Mouse (Mus musculus) lung, embryonic 16.5 days (tissue): ENCODE data around the gene Tbc1d14. TPM values are rescaled to one million over a fixed set of nuclear protein-coding genes. Genes with fewer than 3 reads are reported as not detected.

Experiments
- ATAC-seq: fragments of 200-750 bp; cut with Nextera tagmentation; 2 replicates; pipeline ENCODE4 v1.8.0; 2017; ENCODE audit warnings: low read depth, mild to moderate bottlenecking, moderate library complexity
- H3K27ac ChIP-seq: fragments of 300-500 bp; sonication (generic); 2 replicates; pipeline ENCODE4 v1.5.1; 2014; ENCODE audit warnings: mild to moderate bottlenecking, control low read depth, low read length
- H3K27me3 ChIP-seq: fragments of 300-500 bp; sonication (generic); 2 replicates; pipeline ENCODE4 v1.6.1; 2014; ENCODE audit warnings: low read depth, low read length, mixed read lengths; ENCODE audit not compliant: control insufficient read depth, insufficient read depth
- H3K36me3 ChIP-seq: fragments of 300-500 bp; sonication (generic); 2 replicates; pipeline ENCODE4 v1.6.1; 2014; ENCODE audit warnings: low read length; ENCODE audit not compliant: control insufficient read depth, insufficient read depth
- H3K4me1 ChIP-seq: fragments of 300-500 bp; sonication (generic); replicated peaks from 2 replicates; pipeline ENCODE4 v1.6.1; 2014; ENCODE audit warnings: low read length, mixed read lengths; ENCODE audit not compliant: control insufficient read depth, insufficient read depth
- H3K4me2 ChIP-seq: fragments of 300-500 bp; sonication (generic); 2 replicates; pipeline ENCODE4 v1.6.1; 2014; ENCODE audit warnings: low read depth, low read length, control low read depth
- H3K4me3 ChIP-seq: fragments of 300-500 bp; sonication (generic); 2 replicates; pipeline ENCODE4 v1.5.1; 2014; ENCODE audit warnings: mild to moderate bottlenecking, low read length, control low read depth
- H3K9ac ChIP-seq: fragments of 300-500 bp; sonication (generic); 2 replicates; pipeline ENCODE4 v1.6.1; 2014; ENCODE audit warnings: low read length, control low read depth
- H3K9me3 ChIP-seq: fragments of 300-500 bp; sonication (generic); 2 replicates; pipeline ENCODE4 v1.6.1; 2016; ENCODE audit warnings: low read length; ENCODE audit not compliant: control insufficient read depth
- WGBS: fragments of 180-500 bp; shearing (Covaris S2); extraction: QIAGEN DNeasy Blood & Tissue Kit; methylation state at CpG from one replicate; pipeline ENCODE4 v1.1.7; 2014; 5-methylcytosine and 5-hydroxymethylcytosine counted together
- polyA plus RNA-seq: library from polyadenylated mRNA; unstranded; fragments of >200 nt; fragmentation: Nextera tagmentation; extraction: Ambion mirVana; gene quantifications from 2 replicates; pipeline ENCODE4 v1.2.1, GENCODE M21; 2015

The Tbc1d14 gene
- polyA plus RNA-seq, 1 experiment from 2014 or later = 25.2 TPM

DNA sequence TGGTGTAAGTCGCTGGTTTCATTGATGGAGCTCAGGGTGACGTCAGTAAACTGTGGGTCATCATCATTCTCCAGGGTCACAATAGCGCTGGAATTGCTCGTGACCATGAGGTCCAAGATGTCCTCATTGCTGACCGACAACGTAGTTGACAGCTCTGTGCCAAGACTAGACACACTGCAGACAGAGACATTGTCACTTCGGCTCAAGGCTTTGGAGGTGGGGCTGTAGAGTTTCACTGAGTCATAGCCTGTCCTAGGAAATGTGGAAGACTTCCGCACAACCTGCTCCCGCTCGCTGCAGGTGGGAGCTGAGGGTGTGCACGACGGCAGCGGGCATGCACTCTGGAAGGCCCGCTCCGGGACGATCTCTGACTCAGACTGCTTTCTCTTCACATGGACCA lies 21.7 kb downstream of the Tbc1d14 start:
- no peak overlapping the region for H3K27ac ChIP-seq
- H3K4me2 ChIP-seq = no peak overlapping the region
- ATAC-seq = no peak
- H3K27me3 ChIP-seq = no peaks in the 10 kb centered on the region
- H3K4me3 ChIP-seq = no peak overlapping the region
- H3K4me1 ChIP-seq = peaks cover 15% of the 10 kb centered on the region
- H3K36me3 ChIP-seq = peaks cover 3% of the 10 kb centered on the region; the same call in 1 of the 2 replicates
- WGBS = 93% methylated on average over 16 of the region's 16 CpGs
- no peaks in the 10 kb centered on the region for H3K9me3 ChIP-seq
- H3K9ac ChIP-seq = no peak overlapping the region

DNA sequence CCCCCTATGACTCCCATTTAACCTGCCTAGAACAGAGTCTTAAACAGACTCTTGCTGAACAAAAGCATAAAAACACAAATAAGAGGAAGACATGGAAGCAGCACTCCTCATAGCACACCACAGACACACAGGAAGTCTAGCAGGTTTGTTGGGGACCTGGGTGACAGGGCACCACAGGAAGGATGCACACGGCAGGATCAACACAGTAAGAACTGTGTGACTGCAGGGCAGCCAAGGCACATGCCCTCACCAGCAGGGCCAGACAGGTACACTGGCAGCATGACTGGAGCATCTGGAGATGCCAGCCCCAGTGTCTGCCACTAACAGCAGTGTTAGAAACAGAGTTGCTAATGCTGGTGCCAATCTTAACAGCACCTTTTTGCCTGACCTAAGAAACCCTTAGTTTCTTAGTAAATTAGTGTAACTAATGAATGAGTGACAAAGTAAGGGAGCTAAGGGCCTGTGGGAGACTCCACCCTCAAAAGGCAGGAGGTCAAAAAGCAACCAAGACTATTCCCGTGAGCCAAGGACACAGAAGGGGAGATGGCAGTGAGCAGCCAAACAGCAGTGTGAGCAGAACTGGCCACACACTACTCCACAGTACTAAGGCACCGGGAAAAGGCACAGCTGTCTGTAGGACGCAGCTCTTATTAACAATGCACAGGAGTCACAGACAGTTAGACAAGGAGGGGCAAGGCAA lies 22.4 kb downstream of the Tbc1d14 start:
- no peak overlapping the region for H3K4me3 ChIP-seq
- H3K27me3 ChIP-seq = no peaks in the 10 kb centered on the region
- ATAC-seq = no peak
- no peak overlapping the region for H3K27ac ChIP-seq
- WGBS = 77% methylated on average over 4 of the region's 4 CpGs
- no peak overlapping the region for H3K4me2 ChIP-seq
- H3K9me3 ChIP-seq = no peaks in the 10 kb centered on the region
- H3K36me3 ChIP-seq = peaks cover 3% of the 10 kb centered on the region; the same call in 1 of the 2 replicates
- H3K4me1 ChIP-seq = peaks cover 15% of the 10 kb centered on the region
- no peak overlapping the region for H3K9ac ChIP-seq

DNA sequence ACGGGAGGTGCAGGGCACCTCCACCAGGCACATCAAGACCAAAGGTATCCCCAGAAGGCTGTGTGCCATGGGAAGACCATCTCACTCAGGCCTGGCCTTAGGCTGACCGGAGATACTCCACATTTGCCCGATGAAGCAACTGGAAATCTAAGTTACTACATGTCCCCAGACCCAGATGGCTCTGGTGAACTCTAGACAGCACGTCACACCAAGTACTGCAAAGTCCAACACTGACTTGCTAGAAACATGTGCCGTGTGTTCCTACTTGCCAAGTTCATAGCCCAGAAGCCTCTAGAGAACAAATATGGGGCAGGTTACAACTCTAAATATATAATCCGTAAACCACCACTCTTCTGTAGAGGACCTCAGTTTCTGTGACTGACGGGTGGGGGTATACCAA lies 23.0 kb downstream of the Tbc1d14 start:
- Histone ChIP-seq H3K9ac (no peak overlapping the region), H3K4me3 (no peak overlapping the region), H3K27me3 (no peaks in the 10 kb centered on the region), H3K4me1 (peaks cover 12% of the 10 kb centered on the region), H3K36me3 (peaks cover 3% of the 10 kb centered on the region; the same call in 1 of the 2 replicates), H3K9me3 (no peaks in the 10 kb centered on the region), H3K4me2 (no peak overlapping the region), H3K27ac (no peak overlapping the region)
- 94% methylated on average over 7 of the region's 7 CpGs for WGBS
- ATAC-seq = no peak

DNA sequence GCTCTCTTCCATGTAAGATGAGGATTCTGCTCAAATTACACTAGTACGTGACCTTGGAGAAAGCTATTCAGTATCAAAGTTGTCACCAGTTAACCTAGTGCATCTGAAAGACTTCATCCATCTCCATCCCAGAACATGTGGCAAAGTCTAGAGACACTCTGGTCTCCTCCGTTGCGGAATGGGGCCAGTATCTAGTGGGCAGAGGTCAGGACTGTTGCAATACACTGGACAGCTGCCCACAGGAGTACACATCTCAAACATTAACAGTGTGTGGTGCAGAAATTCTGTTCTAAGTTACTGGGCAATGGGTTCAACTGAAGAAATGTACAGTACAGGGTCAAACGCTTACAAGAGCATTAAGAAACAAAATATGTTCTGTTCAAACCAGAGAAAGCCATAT lies 25.0 kb downstream of the Tbc1d14 start:
- H3K4me1 ChIP-seq = peaks cover 2% of the 10 kb centered on the region; the same call in 1 of the 2 replicates
- WGBS = 64% methylated on average over 4 of the region's 4 CpGs
- H3K36me3 ChIP-seq = peaks cover 3% of the 10 kb centered on the region; the same call in 1 of the 2 replicates
- H3K27ac ChIP-seq = no peak overlapping the region
- H3K9ac ChIP-seq = no peak overlapping the region
- H3K9me3 ChIP-seq = no peaks in the 10 kb centered on the region
- no peak for ATAC-seq
- H3K4me3 ChIP-seq = no peak overlapping the region
- H3K27me3 ChIP-seq = no peaks in the 10 kb centered on the region
- no peak overlapping the region for H3K4me2 ChIP-seq

DNA sequence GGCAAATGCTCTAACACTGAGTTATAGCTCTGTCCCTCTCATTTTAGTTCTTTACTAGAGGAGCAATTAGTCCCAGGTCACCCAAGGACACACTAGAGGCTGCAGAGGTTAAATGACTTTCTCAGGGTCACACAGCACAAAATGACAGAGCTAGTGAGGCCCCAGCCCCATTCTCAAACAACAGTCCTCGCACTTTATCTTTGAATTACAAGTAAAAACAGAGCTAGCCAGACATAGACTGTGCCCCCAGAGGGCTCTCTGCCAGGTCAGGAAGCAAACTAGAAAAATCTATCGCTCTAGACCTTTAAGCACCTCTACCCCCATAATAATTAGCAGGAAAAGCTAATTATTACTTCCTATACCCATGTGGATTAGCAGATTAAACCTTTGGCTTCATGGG lies 25.4 kb downstream of the Tbc1d14 start:
- no peak overlapping the region for H3K9ac ChIP-seq
- H3K4me1 ChIP-seq = peaks cover 2% of the 10 kb centered on the region; the same call in 1 of the 2 replicates
- WGBS = 50% methylated on average over 2 of the region's 2 CpGs
- no peak overlapping the region for H3K4me2 ChIP-seq
- H3K9me3 ChIP-seq = no peaks in the 10 kb centered on the region
- H3K36me3 ChIP-seq = peaks cover 3% of the 10 kb centered on the region; the same call in 1 of the 2 replicates
- H3K4me3 ChIP-seq = no peak overlapping the region
- H3K27ac ChIP-seq = no peak overlapping the region
- no peaks in the 10 kb centered on the region for H3K27me3 ChIP-seq
- ATAC-seq = no peak

DNA sequence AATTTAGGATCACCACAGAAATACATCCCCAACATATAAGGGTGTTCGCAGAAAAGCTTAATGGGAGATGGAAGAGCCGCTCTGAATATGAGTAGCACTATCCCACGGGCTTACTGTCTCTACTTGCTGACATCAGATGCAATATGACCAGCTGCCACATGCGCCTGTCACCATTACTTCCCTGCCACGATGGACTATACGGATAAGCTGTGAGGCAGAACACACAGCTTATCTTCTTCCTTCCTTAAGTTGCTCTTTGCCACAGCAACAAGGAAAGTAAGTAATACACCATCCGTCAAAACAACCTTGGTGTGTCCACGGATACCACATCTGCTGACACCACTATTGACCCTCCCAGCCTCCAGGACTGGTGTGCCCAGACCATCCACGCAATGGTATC lies 28.5 kb downstream of the Tbc1d14 start:
- Histone ChIP-seq H3K4me3 (no peak overlapping the region), H3K9ac (no peak overlapping the region), H3K9me3 (no peaks in the 10 kb centered on the region), H3K4me2 (no peak overlapping the region), H3K27me3 (no peaks in the 10 kb centered on the region), H3K27ac (no peak overlapping the region), H3K36me3 (no peaks in the 10 kb centered on the region), H3K4me1 (peaks cover 7% of the 10 kb centered on the region)
- no peak for ATAC-seq
- WGBS = 61% methylated on average over 9 of the region's 9 CpGs

DNA sequence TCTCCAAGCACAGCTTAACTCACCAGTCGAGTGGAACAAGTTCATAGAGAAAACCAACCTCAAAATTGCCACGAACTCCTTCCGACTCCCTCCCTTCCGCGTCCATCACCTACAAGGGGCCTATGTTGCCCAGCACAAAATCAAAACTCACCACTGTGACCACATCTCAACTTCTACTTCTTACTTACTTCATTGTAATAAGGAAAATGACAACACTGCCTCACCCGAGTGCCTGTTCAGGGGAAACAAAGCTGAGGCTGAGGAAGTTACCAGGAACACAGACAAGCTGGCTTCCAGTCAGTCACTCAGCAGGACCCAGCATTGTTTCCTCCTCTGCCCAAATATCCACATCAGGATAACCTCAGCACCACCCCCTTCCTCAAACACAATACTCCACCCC lies 29.3 kb downstream of the Tbc1d14 start:
- Histone ChIP-seq H3K36me3 (no peaks in the 10 kb centered on the region), H3K4me2 (no peak overlapping the region), H3K4me1 (peaks cover 7% of the 10 kb centered on the region), H3K9ac (no peak overlapping the region), H3K9me3 (no peaks in the 10 kb centered on the region), H3K4me3 (no peak overlapping the region), H3K27ac (no peak overlapping the region), H3K27me3 (no peaks in the 10 kb centered on the region)
- no peak for ATAC-seq
- WGBS = 76% methylated on average over 6 of the region's 6 CpGs

DNA sequence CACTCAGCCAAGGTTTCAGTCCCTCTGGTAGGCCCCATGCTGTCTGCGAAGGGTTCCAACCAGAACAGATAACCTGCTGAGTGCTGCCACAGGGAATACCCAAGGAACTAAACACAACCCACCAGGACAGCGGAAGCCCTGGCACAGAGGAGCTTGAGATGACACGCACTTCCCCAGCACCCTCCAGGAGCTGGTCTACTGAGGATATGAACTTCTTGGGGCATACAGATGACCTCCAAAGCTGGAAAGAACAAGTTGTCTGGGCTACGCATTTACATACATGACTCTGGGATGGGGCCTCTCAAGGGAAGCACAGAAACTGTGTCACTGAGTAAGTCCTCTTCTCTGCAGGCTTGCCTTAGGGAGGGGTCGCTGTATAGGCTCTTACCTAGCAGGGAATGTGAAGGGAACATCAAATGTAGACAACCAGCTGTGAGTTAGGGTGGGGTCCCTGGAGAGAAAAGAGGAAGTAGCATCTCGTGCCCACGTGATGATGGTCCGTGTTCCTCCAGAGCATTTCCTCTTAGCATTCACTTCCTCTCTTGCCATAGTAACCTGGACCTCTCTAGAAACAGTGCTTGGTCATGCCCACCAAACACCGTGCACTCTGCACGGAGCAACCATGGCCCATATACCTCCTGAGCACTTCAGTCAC lies 30.2 kb downstream of the Tbc1d14 start:
- no peak overlapping the region for H3K4me2 ChIP-seq
- H3K36me3 ChIP-seq = no peaks in the 10 kb centered on the region
- no peak overlapping the region for H3K27ac ChIP-seq
- H3K9me3 ChIP-seq = no peaks in the 10 kb centered on the region
- H3K4me3 ChIP-seq = no peak overlapping the region
- 78% methylated on average over 10 of the region's 10 CpGs for WGBS
- no peak overlapping the region for H3K9ac ChIP-seq
- ATAC-seq = no peak
- H3K4me1 ChIP-seq = peaks cover 11% of the 10 kb centered on the region
- no peaks in the 10 kb centered on the region for H3K27me3 ChIP-seq

DNA sequence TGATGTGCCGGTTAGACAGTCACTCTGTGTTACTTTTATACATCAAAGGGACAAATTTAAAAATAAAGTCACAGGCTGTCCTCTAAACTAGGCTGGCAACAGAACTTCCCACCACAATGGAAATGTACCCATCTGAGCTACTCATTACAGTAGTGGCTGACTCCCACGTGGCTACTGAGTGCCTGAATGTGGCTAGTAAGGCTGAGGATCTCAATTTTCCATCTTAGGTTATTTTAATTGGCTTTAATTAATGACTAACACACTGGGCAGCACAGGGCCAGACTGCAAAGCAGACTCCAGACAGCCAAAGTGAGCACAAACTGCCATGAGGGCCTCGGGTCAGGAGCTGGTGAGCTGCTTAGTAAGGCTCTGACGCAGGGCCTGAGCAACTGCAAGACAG lies 31.6 kb downstream of the Tbc1d14 start:
- WGBS = 74% methylated on average over 4 of the region's 4 CpGs

More for the DNA sequence above, 31.6 kb downstream of the Tbc1d14 start:
- no peaks in the 10 kb centered on the region for H3K36me3 ChIP-seq
- no peak overlapping the region for H3K4me2 ChIP-seq
- H3K4me3 ChIP-seq = no peak overlapping the region
- H3K27ac ChIP-seq = no peak overlapping the region
- H3K9me3 ChIP-seq = no peaks in the 10 kb centered on the region
- ATAC-seq = no peak
- H3K4me1 ChIP-seq = peaks cover 9% of the 10 kb centered on the region
- no peak overlapping the region for H3K9ac ChIP-seq
- H3K27me3 ChIP-seq = no peaks in the 10 kb centered on the region
